Mouse (Mus musculus) cerebellum, adult 9-10 months (tissue): Measurements from ENCODE around the gene Trim2.
A peak's percentile ranks its signal among the peaks of the same experiment; 100 is the strongest.

Source experiments
- DNase-seq: peaks from one replicate; pipeline ENCODE4 v3.0.0; 2022

Trim2 gene

DNA sequence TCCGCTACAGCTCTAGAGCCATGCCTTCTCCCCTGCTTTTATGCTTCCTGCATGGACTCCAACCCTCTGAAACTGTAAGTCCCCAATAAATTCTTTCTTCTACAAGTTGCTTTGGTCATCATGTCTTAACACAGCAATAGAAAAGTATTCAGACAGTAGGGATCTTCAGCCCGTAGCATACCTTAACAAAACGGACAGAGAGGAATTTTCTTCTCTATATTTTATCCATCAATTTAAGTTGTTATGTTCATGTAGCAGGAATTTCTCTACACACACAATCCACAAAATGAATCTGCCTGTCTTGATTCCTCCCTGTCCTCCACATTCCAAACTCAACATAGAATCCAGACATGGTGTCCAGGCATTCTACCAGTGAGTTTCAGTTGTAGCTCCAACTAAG, at the start of gene Trim2:
Gene Trim2 (minus strand): TSS at position 101 of the 400 bp plus-strand sequence.
- DNase-seq: no peak

DNA sequence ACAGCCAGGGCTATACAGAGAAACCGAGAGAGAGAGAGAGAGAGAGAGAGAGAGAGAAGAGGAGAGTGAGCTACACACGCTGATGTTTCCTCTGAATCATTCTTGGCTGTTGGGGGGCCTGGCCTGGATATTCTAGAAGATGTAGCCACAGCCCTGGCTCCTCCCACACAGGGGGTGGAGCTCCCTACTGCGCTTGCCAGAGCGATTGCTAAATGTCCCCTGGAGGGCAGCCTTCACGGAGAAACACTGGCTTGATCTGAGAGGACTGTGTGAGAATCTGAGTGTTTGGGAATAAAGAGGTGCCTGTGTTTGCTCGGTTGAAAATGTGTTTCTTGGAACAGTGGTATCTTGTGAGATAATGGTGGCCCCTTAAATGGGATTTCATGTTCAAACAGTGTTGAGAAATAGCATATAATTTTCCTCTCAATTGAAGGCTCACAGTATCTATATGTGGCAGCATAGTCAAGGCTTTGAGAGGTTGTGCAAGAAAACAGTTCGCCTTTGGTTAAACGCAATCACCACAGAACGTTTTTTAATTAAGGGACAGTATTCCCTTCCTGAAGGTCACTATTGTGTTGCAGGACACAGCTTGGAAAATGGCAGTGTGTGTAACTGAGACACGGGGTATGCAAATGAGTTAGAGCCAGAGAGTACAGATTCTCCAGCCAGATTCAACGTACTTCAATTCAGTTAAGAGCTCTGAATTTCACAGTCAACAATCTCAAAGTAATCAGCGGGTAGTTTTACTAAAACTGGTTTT, 49.4 kb upstream of the Trim2 start:
- no peak for DNase-seq

DNA sequence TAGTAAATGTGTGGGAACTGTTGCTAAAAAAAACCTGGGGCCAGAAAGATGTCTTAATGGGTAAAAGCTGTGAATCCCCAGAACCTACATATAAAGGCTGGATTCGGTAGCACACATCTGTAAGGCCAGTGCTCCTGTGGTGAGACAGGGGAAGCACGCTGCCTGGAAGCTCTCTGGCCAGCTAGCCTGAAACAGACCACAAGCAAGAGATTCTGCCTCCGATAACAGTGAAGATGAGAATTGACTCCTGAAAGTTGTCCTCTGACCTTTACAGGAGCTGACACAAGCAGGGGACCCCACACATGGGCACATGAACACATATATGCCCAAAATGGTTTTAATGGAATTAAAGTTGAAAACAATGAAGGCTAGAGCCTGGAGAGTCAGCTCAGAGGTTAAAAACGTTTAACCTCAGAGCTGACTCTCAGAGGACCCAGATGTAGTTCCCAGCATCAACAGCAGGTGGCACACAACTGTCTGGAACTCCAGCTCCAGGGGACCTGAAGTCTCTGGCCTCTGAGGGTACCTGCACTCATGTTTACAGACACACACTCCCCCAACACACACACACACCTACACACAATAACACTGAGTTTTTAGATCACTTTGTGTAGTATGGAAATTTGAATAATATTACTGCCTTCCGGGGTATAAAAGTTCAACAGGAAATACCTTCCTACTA, 45.8 kb upstream of the Trim2 start:
- peak; percentile 50 for DNase-seq

DNA sequence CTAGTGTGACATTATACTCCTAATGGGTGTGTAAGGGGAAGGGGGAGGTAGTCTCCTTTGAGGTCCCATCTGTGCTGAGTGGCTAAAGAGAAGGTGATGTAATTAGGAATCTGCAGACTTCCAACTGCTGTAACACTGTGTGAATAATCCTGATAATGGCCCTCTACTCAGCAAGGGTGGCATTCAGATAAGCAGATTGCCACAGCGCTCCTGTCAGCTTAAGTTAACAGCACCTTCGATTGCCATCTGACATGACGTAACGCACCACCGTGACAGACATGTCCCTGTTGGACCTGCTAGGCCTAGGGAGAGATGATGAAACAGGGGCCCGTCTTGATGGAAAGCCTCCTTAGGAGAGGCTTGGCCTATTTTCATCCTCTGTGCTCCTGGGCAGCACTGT, 43.6 kb upstream of the Trim2 start:
- DNase-seq: no peak

DNA sequence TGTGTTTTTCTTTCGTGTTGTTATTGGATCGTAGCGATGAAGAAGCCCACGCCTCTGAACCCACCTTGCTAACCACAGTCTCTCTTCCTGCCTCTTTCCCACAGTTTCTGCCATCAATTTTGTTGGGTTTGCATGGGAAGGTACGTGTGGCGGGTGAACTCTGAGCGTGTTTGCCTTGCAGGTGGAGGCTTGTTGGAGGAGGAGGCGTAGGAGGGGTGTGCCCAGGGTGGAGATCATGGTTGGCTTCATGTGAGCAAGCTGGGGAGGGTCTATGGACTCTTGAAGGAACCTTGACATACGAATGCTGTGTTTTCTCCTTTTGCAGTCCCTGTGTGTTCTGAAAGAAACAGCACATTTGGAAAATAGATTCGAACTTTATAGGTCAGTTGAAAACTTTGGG, 43.1 kb upstream of the Trim2 start:
- no peak for DNase-seq

DNA sequence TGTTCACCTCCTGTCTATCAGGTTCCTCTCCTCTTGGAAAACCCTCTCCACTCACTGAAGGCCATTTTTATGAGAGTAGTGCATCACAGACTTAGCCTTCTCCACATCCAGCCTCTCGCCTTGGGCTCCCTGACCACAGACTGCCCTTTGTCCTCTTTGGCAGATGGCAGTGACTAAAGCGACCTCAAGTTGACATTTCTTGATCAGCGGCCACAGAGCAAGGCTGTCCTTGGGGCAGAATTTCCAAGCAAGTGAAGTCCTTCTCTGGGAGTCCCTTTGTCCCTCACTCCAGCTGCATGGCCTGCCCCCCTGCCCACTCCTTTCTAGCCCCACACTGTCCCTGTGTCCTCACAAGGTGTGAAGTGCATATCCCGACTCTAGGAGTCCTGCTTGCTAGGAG, 40.7 kb upstream of the Trim2 start:
- DNase-seq: no peak

DNA sequence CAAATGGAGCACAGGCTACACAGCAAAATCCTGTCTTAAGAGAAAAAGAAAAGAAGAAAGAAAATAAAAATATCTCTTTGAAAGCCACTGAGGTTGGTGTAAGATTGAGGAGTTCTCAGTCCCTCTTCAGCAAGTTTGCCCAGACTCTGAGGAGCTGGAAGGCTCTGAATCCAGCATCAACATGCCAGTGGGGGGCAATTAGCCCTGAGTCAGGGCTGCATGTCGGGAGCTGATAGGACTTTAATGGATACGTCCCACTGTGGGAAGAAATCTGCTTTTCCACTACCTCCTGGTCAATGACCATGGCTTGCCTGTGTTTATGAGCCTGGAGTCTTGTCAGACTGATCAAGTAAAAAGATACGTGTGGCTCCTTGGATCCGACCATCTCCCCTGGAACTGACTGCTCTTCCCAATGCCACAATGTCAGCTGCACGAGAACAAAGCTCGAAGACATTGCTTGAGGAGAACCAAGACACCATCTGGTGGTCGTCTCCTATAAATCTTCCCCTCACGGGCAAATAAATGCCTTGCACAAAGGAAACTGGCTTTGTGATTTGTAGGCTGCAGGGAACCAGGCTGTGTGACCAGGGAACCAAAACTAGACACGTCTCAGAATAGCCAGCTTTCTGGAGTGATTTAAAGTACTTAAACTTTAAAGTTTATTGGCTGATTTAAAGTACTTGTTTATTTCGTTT, 39.9 kb upstream of the Trim2 start:
- DNase-seq: no peak

DNA sequence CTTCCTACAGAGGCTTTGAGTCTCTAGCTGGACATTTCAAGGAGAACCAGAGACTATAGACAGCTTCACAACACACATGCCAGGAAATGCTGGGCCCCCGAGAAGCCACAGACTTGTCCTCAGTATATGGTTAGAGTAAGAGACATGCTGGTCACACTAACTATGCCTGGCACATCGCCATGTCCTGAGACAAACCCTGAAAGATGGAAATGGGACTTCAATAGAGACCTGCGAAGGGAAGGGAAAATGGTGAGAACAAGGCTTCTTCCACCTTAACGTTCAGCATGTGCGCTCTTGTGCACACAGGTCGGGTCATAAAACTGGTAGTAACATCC, 38.9 kb upstream of the Trim2 start:
- no peak for DNase-seq

DNA sequence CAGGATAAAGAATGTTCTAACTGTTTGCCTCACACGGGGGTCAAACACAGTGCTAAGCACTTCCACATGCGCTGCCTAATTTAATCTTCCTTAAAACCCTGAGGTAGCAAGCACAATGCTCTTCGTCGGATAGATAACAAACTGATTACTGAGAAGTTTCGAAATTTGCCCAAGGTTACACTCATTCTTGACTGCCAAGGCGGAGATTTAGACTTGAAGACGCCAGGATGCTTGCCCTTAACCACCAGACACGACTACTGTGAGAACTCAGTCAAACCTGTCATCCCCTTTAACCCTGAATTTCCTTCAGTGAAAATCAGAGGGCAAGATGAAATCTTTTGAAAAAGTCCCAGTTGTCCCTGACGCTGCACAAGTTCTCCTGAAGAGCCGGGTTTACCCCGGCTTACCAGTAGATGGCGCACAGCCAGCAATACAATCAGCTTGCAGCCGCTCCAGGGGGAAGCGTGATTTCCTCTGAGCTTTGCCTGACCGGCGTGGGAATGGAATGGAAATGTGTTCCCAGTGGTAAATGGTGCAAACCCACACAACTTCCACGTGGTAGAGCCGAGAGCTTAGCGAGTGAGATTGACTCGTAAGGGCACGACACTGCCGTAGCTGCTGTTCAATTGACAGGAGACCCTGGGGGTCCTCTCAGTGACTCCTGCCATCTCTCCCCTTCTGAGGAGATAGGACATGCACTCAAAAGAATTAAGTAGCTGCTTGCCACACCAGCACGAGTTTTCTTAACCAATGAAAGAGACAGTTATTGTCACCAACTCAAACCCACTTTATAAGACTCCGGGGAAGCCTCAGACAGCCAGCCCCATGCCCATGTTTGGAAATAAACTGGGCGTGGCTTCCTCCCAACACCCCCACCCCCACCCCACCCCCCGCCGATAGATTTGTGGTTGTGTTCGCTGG, 38.3 kb upstream of the Trim2 start:
- peak; percentile 72 for DNase-seq

DNA sequence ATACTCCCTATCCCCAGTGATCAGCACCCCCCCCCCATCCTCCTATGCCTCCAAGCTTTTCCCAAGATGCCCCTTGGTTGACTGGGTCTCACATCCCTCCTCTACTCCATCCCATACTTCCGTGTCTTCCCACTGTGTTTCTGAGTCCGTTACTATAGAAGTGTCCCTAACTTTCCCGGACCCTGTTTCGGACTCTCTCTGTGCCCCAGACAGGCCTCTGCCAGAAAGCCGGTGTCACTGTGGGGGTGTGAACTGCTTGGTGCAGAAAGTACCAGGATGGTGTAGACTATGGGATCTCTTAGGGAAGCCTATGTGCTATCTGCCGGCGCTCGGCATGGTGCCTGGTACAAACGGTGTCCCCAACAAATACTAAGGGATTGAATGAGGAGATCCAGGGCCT, 36.4 kb upstream of the Trim2 start:
- DNase-seq: no peak

DNA sequence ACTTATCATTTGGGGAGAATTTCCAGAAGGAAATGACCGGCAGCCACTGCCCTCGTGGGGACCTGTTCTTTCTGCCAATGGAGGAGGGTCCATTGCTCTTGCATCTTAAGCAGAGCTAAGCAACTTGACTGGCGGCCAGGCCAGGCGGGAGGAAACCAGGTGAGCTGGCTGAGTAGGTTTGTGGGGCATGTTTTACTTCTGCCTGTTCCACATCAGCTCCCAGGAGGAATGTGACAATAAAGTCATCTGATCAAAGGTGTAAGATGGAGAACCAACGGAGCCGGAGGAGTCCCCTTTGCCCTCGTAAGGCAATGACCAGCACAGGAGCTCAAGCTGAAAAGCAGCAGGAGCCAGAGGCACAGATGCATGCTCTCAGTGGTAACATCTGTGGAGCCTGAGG, 35.1 kb upstream of the Trim2 start:
- no peak for DNase-seq

DNA sequence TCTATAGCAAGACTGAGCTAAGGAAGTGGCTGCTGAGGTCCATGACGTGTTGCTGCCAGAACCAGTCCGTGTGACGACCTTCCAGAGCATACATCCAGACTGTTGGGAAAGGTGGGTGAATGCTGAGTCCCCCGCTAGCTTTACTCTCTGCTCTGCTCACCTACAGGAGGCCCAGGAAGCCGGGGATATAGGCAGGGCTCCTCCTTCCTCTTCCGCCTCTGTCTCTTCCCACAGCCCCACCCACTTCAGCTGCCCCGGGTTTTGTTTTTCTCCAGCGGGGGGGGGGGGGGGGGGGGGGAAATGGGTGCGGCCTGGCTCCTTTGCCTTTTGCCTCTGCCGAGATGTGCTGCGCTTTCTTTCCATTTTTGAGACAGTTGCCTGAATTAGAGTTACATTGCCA, 30.9 kb upstream of the Trim2 start:
- DNase-seq: no peak

DNA sequence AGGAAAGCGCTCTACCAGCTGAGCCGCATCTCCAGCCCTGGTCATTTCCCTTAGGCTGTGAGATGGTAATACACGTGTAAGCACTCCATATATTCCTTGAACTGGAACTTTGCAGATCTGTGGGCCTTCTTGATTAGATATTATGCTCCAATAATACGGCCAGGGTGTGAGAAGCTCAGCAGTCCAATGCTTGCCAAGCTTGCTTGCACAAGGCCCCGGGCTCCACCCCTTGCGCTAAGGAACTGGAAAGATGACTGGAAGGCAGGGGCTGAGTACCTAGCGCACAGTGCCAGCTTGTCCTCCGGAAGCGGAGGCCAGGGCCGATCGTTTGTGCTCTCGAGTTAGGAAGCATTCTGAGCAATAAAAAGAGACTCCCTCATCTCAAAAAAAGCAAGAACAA, 29.7 kb upstream of the Trim2 start:
- no peak for DNase-seq

DNA sequence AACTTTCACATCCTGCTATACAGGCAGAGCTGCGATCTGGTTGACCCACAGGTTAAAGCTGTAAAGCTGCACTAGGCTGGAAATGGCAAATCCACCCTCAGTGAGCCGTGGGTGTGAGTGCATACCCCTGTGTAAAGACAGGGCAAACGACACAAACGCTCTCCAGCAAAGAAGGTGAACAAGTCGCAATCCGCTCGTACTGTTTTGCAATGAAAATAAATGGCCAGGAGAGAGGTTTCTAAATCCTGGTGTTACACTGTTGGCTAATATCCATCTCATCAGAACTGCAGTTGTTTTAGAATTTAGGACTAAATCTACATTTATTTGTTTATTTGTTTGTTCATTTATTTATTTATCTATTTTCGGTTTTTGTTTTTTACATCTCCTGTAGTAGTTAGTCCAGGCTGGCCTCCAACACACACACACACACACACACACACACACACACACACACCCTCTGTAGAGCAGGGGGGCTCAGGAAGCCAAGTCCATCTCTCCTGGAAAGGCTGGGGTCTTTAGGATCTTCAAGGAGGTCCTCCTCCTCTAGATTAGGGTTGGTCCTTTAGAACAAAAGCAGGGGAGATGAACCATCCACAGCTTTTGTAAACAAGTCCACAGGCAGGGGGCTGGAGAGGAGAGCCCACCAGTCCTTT, 28.9 kb upstream of the Trim2 start:
- no peak for DNase-seq

DNA sequence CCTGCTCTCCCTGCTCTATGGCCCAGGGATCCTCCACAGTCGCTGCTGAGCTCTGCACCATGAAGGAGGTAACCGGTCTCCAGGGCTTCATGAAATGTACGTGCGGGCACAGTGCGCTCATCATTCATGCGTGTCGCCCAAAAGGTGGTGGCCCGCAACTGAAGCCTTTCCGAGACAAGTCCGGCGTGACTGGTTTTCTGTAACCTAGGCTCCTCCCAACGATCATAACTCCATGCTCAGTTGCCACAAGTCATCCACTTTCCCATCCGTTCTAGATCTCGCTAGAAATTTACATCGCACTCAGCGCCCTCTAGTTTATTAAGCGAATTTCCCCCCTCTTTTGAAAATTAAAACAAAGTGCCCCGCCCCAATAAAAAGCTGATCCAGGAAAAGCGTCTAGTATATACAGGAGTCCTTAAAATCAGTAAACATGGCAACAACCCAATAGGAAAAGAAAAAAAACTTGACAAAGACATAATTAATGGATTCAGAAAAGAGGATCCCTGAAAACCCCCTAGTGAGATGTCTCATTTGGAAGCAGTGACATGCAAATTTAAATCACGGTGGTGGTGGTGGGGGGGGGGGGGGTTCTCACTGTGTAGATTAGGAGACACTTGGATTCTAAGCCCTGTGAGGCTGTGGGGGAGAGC, 28.2 kb upstream of the Trim2 start:
- DNase-seq: no peak

DNA sequence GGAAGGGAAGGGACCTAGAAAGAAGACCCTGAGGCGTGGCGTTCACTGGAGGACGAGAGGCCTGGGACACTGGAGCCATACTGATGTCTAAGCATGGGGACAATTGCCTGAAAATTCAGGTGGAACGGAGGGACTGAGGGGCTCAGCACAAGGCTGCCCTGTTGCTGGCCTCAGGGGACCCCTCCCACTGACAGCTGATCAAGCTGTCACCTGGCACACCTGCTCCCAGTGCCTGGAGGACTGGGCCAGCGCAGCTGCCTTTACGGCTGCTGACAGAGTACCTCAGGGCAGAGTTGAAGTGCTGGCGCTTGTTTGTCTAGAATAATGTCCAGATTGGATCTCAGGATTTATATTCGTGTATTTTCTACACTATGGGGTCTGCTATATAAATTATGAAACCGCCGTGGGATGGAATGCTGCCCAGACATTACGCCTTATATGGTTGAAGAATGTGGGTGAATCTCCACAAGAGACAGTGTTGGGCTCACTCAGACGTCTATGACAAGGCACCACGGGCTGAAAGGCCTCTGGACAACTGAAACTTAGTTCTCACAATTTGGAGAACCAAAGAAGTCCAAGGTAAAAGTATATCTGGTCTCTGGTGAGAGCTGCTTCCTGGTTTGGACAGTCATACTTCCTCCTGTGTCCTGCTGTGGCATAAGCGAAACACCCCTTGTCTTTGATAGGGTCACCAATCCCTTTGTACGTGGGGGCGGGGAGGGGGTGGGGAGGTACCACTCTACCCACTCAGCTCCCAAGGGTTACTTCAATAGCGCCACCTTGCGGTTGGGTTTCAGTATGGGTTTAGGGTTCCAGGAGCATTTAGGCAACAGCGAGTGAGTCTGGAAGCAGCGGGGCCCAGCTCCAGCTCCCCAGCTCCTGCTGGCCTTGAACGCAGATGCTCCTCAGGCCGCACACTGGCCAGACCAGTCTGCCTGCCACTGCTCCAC, 27.0 kb upstream of the Trim2 start:
- no peak for DNase-seq

DNA sequence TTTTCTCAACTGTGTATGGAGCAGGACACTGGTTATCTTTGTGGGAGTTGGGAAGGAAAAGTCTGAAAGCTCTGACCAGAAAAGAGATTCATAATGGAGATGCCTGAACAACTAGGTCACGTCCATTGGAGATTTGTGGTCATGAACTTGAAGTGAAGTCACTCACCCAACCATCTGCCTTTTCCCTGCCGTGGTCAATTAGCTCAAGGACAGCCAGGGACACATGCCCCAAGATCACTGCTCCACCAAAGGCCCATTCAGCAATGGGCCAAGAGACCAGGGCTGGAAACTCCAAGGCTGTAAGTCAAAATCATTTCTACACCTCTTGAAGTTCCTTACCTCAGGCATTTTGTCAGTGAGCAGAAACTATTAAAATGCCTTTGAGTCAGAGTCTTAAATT, 23.5 kb upstream of the Trim2 start:
- DNase-seq: no peak

DNA sequence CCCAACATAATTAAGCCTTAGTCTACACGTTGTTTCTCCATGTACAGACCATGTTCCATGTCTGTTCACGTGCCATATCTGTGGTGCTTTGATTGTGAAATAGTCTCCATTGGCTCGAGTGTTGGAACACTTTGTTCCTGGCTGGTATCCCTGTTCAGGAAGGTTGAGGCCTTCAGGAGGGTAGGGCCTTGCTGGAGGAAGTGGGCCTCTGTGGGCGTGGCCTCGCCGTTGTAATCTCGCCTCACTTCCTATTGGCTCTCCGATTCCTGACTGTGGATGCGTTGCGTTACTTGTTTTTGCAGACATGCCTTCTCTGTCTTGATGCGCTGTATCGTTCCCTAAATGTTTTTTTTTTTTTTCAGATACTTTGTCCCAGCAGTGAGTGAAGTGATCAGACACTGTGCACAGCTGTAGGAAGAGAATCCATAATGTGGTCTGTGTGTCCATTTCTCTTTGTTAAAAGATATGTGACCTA, 18.3 kb upstream of the Trim2 start:
- no peak for DNase-seq

DNA sequence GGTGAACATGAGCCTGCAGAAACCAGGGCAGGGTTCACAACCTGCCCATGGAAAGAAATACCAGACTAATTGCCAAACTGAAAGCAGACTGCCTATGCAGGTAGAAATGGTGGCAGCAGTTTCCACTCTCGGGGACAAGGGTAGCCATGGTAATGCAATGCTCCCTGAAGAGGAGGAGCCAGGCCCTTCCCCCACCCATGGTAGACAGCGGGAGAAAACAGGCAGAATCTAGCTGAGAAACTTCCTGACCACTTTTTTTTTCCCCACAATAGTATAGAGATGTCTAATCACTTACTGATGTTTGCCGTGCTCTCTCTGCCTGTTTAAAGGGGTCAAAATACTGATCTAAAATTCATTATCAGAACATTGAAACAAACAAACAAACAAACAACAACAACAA, 17.8 kb upstream of the Trim2 start:
- no peak for DNase-seq

DNA sequence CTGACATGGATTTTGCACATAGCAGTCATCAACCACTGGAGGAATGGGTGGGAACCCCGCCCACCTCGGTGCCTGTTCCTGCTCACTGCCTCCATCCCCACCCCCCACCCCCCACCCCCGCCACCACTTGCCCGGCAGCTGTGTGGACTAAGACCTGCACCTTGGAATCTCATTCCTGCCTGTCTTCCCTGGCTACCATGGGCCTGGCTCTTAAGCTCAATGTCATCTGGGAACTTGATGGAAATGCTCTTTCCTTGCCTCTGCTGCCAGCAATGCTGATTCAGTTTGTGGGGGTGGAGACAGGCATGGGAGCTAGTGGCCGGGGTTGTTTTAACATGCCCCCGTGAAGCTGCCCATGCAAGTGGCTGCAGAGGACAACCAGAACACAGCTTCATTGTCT, 17.3 kb upstream of the Trim2 start:
- no peak for DNase-seq

DNA sequence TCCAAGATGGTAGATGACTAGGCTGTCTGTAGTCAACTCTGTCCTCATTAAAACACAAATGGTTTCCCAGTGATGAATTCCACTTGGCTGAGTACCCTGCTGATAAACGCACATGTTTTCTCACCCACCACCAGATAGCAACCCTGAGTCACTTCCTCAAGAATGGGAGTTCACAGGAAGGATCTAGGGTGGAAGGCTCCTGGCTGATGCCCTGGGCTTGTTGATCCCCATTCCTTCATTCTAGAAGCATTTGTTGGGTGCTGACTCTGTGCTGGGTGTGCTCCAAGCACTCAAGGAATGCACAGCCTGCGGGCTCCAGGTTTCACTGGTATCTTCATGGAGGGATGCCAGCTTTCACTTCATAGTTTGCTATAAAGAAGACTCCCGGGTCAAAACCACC, 12.8 kb upstream of the Trim2 start:
- DNase-seq: no peak
